Mouse (Mus musculus): ENCODE measurements around the gene Ugt1a8.

GRCm38 (mm10) chr1:88206843-88207479 is 119.3 kb downstream of the Ugt1a8 start:
- TF ChIP-seq CTCF (IDR thresholded peaks at IDR 0.05; ENCODE audit: insufficient read depth, low read length) (no peak), POLR2A (IDR thresholded peaks at IDR 0.05; ENCODE audit: borderline replicate concordance, extremely low read depth, low read depth, low read length) (no peak)
